Comparison of ENCODE assay signal across 9 mouse cellular contexts in the genomic region with DNA sequence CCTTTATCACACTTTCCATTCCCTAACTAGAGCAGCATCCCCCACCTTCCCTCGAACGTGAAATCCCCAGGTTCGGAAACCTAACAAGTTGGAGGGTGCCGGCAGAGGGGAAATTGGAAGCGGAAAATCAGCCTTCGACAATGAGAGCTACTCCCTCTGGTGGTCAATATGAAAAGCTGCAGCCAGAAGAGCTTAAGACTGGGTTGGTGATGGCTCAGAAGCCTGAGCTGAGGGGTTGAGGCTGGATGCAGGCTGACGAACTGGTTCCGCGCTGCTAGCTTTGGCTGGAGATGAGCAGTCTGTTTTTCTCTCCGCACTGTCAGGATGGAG. TPM values are rescaled to one million over a fixed set of nuclear protein-coding genes. Genes with fewer than 3 reads are reported as not detected.
DNase-seq lines count a peak whose midpoint lies in the region; ATAC-seq and TF ChIP-seq lines count a peak whose summit lies in the region.
"Had no signal": no experiment of that assay in that cellular context is flagged by ENCODE, and none has a peak within 500 bp of the region (broad histone marks: within the 10 kb centered on the region; RNA-seq: fewer than 3 reads in every experiment).

No protein-coding gene starts in this region.

- no peaks in the 10 kb centered on the region for H3K9me3 ChIP-seq in intestine, postnatal 0 days (ENCODE audit: control insufficient read depth)
- H3K9me3 ChIP-seq in liver, embryonic 14.5 days (ENCODE audit: control insufficient read depth, low read length): no peaks in the 10 kb centered on the region
- H3K9me3 ChIP-seq in neural tube, embryonic 13.5 days: no peaks in the 10 kb centered on the region

- 2% methylated on average over 10 of the region's 10 CpGs for WGBS in intestine, postnatal 0 days
- 4% methylated on average over 10 of the region's 10 CpGs for WGBS in liver, embryonic 14.5 days (ENCODE audit: insufficient replicate concordance)
- WGBS in neural tube, embryonic 13.5 days: 4% methylated on average over 10 of the region's 10 CpGs

- no peaks in the 10 kb centered on the region for H3K36me3 ChIP-seq in intestine, postnatal 0 days (ENCODE audit: control insufficient read depth, insufficient read depth)
- no peaks in the 10 kb centered on the region for H3K36me3 ChIP-seq in liver, embryonic 14.5 days (replicated peaks; ENCODE audit: control insufficient read depth, insufficient read depth, low read depth)
- no peaks in the 10 kb centered on the region for H3K36me3 ChIP-seq in neural tube, embryonic 13.5 days

- no peak overlapping the region for H3K27ac ChIP-seq in intestine, postnatal 0 days (ENCODE audit: low read depth, low read length)
- no peak overlapping the region for H3K27ac ChIP-seq in liver, embryonic 14.5 days
- H3K27ac ChIP-seq in neural tube, embryonic 13.5 days (replicated peaks): no peak overlapping the region

- 0 out of 2 replicates have a peak, but pooled peaks cover 3% of the 10 kb centered on the region for H3K27me3 ChIP-seq in intestine, postnatal 0 days (replicated peaks; ENCODE audit: control insufficient read depth, insufficient read depth, low read length)
- H3K27me3 ChIP-seq in liver, embryonic 14.5 days (ENCODE audit: control insufficient read depth, insufficient read depth, low read length): peaks cover 19% of the 10 kb centered on the region
- peaks cover 19% of the 10 kb centered on the region for H3K27me3 ChIP-seq in neural tube, embryonic 13.5 days

- peak overlapping the region; percentile 37 for H3K4me3 ChIP-seq in intestine, postnatal 0 days (ENCODE audit: low read depth, low read length)
- H3K4me3 ChIP-seq in liver, embryonic 14.5 days (ENCODE audit: insufficient read depth in 1 of 2, low read depth in 2 of 2, low read length in 2 of 2): peak overlapping the region in 1 of 2 experiments; percentile 8; a peak in 1 of 4 replicates
- peak overlapping the region; percentile 43 for H3K4me3 ChIP-seq in neural tube, embryonic 13.5 days

- peak overlapping the region; percentile 70 for H3K4me2 ChIP-seq in intestine, postnatal 0 days (replicated peaks; ENCODE audit: low read depth)
- peak overlapping the region; percentile 48 for H3K4me2 ChIP-seq in liver, embryonic 14.5 days (ENCODE audit: low read depth)
- H3K4me2 ChIP-seq in neural tube, embryonic 13.5 days: peak overlapping the region; percentile 66

- intact Hi-C loops in gastrocnemius, postnatal 14 days (cut with DNase I; ENCODE audit: low total_unique reads): no loop called here

- H3K4me1 ChIP-seq in intestine, postnatal 0 days (replicated peaks; ENCODE audit: control insufficient read depth, insufficient read depth, low read length): 0 out of 2 replicates have a peak, but pooled peaks cover 2% of the 10 kb centered on the region
- 0 out of 4 replicates have a peak, but pooled peaks cover 0 to 2% of the 10 kb centered on the region in 2 experiments for H3K4me1 ChIP-seq in liver, embryonic 14.5 days (replicated peaks; ENCODE audit: control insufficient read depth in 2 of 2, insufficient read depth in 2 of 2, low read length in 1 of 2)
- peaks cover 8% of the 10 kb centered on the region for H3K4me1 ChIP-seq in neural tube, embryonic 13.5 days (replicated peaks)

- H3K9ac ChIP-seq in intestine, postnatal 0 days (ENCODE audit: low read depth, low read length): no peak overlapping the region
- no peak overlapping the region for H3K9ac ChIP-seq in liver, embryonic 14.5 days (replicated peaks)
- no peak overlapping the region for H3K9ac ChIP-seq in neural tube, embryonic 13.5 days

- TF ChIP-seq CTCF in intestine, postnatal 0 days (IDR thresholded peaks at IDR 0.05; ENCODE audit: low read depth): peak; percentile 94
- peak; percentile 82 for TF ChIP-seq CTCF in liver, embryonic 14.5 days (IDR thresholded peaks at IDR 0.05; ENCODE audit: low read depth)

- ATAC-seq in intestine, postnatal 0 days: peak; percentile 47
- ATAC-seq in liver, embryonic 14.5 days (ENCODE audit: insufficient read depth): no peak
- ATAC-seq in neural tube, embryonic 13.5 days (ENCODE audit: low read depth): peak; percentile 82

- no peak for TF ChIP-seq EP300 in liver, embryonic 14.5 days (IDR thresholded peaks at IDR 0.05; ENCODE audit: low read depth)

- DNase-seq in 3T3-L1 (ENCODE audit: low read depth, low spot score): peak; percentile 55
- DNase-seq in CD8-positive naive resting alpha-beta T cell, adult 2 months (ENCODE audit: low read depth in 2 of 2, low spot score in 2 of 2): peak; percentile 16 to 34
- peak; percentile 48 for DNase-seq in cerebellum, adult 8-10 months
- peak; percentile 26 for DNase-seq in gastrocnemius, postnatal 14 days
- no peak for DNase-seq in liver, embryonic 14.5 days (ENCODE audit: low read depth in 3 of 3, low spot score in 3 of 3)
- DNase-seq in urinary bladder, adult 2 months (ENCODE audit: low spot score): no peak

RNA-seq across cellular contexts. Expression of a gene that starts 11.1 kb away (rescaled TPM):
- total RNA-seq in gastrocnemius, postnatal 14 days (2021): under 1 TPM in 1 of 2 experiments, not detected in 1; 0.14 TPM
- 362 and 402 TPM in 2 replicates for polyA plus RNA-seq in intestine, postnatal 0 days (2015; fragmentation: Nextera tagmentation; extraction: Ambion mirVana)
- 13.5 and 15.4 TPM in 2 replicates for polyA plus RNA-seq in liver, embryonic 14.5 days (2012; rRNA removed)
- 30.3 and 32.9 TPM in 2 replicates for polyA plus RNA-seq in liver, embryonic 14.5 days (2014; fragmentation: Nextera tagmentation; extraction: Ambion mirVana)
- polyA plus RNA-seq in neural tube, embryonic 13.5 days (2015; fragmentation: Nextera tagmentation; extraction: Ambion mirVana): 2.1 and 2.8 TPM in 2 replicates
- polyA plus RNA-seq in urinary bladder, adult 2 months (2012; rRNA removed): 1.0 and 1.3 TPM in 2 replicates
- total RNA-seq: left cerebral cortex, postnatal 36 days had no signal

RNA-seq across cellular contexts. Expression of a gene that starts 17.7 kb away (rescaled TPM):
- total RNA-seq in gastrocnemius, postnatal 14 days (2021): 1 to 10 TPM; 3.9 to 6.6 TPM
- 3.7 and 4.1 TPM in 2 replicates for polyA plus RNA-seq in intestine, postnatal 0 days (2015; fragmentation: Nextera tagmentation; extraction: Ambion mirVana)
- polyA plus RNA-seq in liver, embryonic 14.5 days (2012; rRNA removed): 0.01 and 0.09 TPM in 2 replicates
- 0.05 TPM in 1 of 2 replicates, not detected in the other for polyA plus RNA-seq in liver, embryonic 14.5 days (2014; fragmentation: Nextera tagmentation; extraction: Ambion mirVana)
- polyA plus RNA-seq in neural tube, embryonic 13.5 days (2015; fragmentation: Nextera tagmentation; extraction: Ambion mirVana): 105 and 111 TPM in 2 replicates
- polyA plus RNA-seq in urinary bladder, adult 2 months (2012; rRNA removed): 13.1 and 16.0 TPM in 2 replicates

Comparison
In these comparisons a context has a peak if more than half of its experiments do, and no peak if none do; other contexts are left out.
1. DNase-seq: peak in 3T3-L1 (single experiment), CD8-positive naive resting alpha-beta T cell, adult 2 months (2 of 2), cerebellum, adult 8-10 months (single experiment) and gastrocnemius, postnatal 14 days (single experiment); none in liver, embryonic 14.5 days (0 of 3) and urinary bladder, adult 2 months (single experiment).
2. RNA of a gene that starts 11.1 kb away (polyA plus RNA-seq): 362 to 402 TPM in intestine, postnatal 0 days; 13.5 to 32.9 TPM in liver, embryonic 14.5 days, 2.1 to 2.8 TPM in neural tube, embryonic 13.5 days and 1.0 to 1.3 TPM in urinary bladder, adult 2 months; every median in the first group is over 10 times any median in the second.
3. Peak in every context shown above with its lines, with median percentiles within 50 percentile points of each other: H3K4me2 ChIP-seq.